Mouse (Mus musculus): ENCODE results near the gene Gm20604.

Gene Gm20604

GRCm38 (mm10) chr12:102758403-102758756, at the start of gene Gm20604:
TSS of gene Gm20604 (minus strand) at chr12:102758672.
- peak; percentile 73 for DNase-seq (ENCODE audit: low read depth, low spot score)

- no peak for DNase-seq (ENCODE audit: low read depth, low spot score)
Observed at GRCm38 (mm10) chr12:102799528-102799927, 41.1 kb upstream of the Gm20604 start.

GRCm38 (mm10) chr12:102787927-102788326, 29.5 kb upstream of the Gm20604 start:
- no peak for DNase-seq (ENCODE audit: low read depth, low spot score)

GRCm38 (mm10) chr12:102785593-102785985, 27.1 kb upstream of the Gm20604 start:
- DNase-seq (ENCODE audit: low read depth, low spot score) = no peak

- no peak for DNase-seq (ENCODE audit: low read depth, low spot score)
Observed at GRCm38 (mm10) chr12:102784899-102785592, 26.6 kb upstream of the Gm20604 start.

GRCm38 (mm10) chr12:102782841-102783240, 24.4 kb upstream of the Gm20604 start:
- DNase-seq (ENCODE audit: low read depth, low spot score) = no peak

GRCm38 (mm10) chr12:102779452-102779851, 21.0 kb upstream of the Gm20604 start:
- DNase-seq (ENCODE audit: low read depth, low spot score) = peak; percentile 75

- DNase-seq (ENCODE audit: low read depth, low spot score) = no peak
Observed at GRCm38 (mm10) chr12:102778151-102778550, 19.7 kb upstream of the Gm20604 start.

- no peak for DNase-seq (ENCODE audit: low read depth, low spot score)
Observed at GRCm38 (mm10) chr12:102776035-102776434, 17.6 kb upstream of the Gm20604 start.

GRCm38 (mm10) chr12:102772676-102773075, 14.2 kb upstream of the Gm20604 start:
- DNase-seq (ENCODE audit: low read depth, low spot score) = no peak

- DNase-seq (ENCODE audit: low read depth, low spot score) = peak; percentile 86
Observed at GRCm38 (mm10) chr12:102771601-102772000, 13.1 kb upstream of the Gm20604 start.

- no peak for DNase-seq (ENCODE audit: low read depth, low spot score)
Observed at GRCm38 (mm10) chr12:102769000-102769399, 10.5 kb upstream of the Gm20604 start.

GRCm38 (mm10) chr12:102763696-102764095, 5.2 kb upstream of the Gm20604 start:
- DNase-seq (ENCODE audit: low read depth, low spot score) = no peak

GRCm38 (mm10) chr12:102761668-102762067, 3.2 kb upstream of the Gm20604 start:
- no peak for DNase-seq (ENCODE audit: low read depth, low spot score)

GRCm38 (mm10) chr12:102758936-102759335, 464 bp upstream of the Gm20604 start:
- peak; percentile 91 for DNase-seq (ENCODE audit: low read depth, low spot score)

GRCm38 (mm10) chr12:102757689-102758402, 626 bp downstream of the Gm20604 start, which contains the start of the genes Gm28051, Gon7 and Ubr7:
TSS of gene Gm28051 (minus strand) at chr12:102757765.
TSS of gene Gon7 (minus strand) at chr12:102757803.
TSS of gene Ubr7 (plus strand) at chr12:102757967.
- DNase-seq (ENCODE audit: low read depth, low spot score) = peak; percentile 99

GRCm38 (mm10) chr12:102757055-102757688, 1.3 kb downstream of the Gm20604 start:
- DNase-seq (ENCODE audit: low read depth, low spot score) = no peak

GRCm38 (mm10) chr12:102756304-102756703, 2.2 kb downstream of the Gm20604 start:
- DNase-seq (ENCODE audit: low read depth, low spot score) = peak; percentile 92

- no peak for DNase-seq (ENCODE audit: low read depth, low spot score)
Observed at GRCm38 (mm10) chr12:102748256-102748655, 10.2 kb downstream of the Gm20604 start.

- DNase-seq (ENCODE audit: low read depth, low spot score) = peak; percentile 57
Observed at GRCm38 (mm10) chr12:102744839-102745238, 13.6 kb downstream of the Gm20604 start.

GRCm38 (mm10) chr12:102743589-102744574, 14.6 kb downstream of the Gm20604 start, which contains the start of the genes Moap1 and Tmem251:
TSS of gene Moap1 (minus strand) at chr12:102743661.
TSS of gene Tmem251 (plus strand) at chr12:102743762.
- peak; percentile 93 for DNase-seq (ENCODE audit: low read depth, low spot score)
